Mouse (Mus musculus) embryonic facial prominence, embryonic 13.5 days (tissue): ENCODE data around the gene Capn11. TPM values are rescaled to one million over a fixed set of nuclear protein-coding genes. Genes with fewer than 3 reads are reported as not detected.
A peak's percentile ranks its signal among the peaks of the same experiment; 100 is the strongest.

ENCODE experiments used
- ATAC-seq: fragments of 200-750 bp; cut with Nextera tagmentation; 2 replicates; pipeline ENCODE4 v1.8.0; 2017; ENCODE audit warnings: low read depth; ENCODE audit not compliant: insufficient number of reproducible peaks, insufficient read depth, low FRiP score, low TSS enrichment
- H3K27ac ChIP-seq: fragments of 300-500 bp; sonication (generic); 2 replicates; pipeline ENCODE4 v1.5.1; 2015; ENCODE audit warnings: moderate library complexity, mild to moderate bottlenecking, inconsistent platforms
- H3K27me3 ChIP-seq: fragments of 300-500 bp; sonication (generic); 2 replicates; pipeline ENCODE4 v1.6.1; 2015; ENCODE audit warnings: mild to moderate bottlenecking, inconsistent platforms
- H3K36me3 ChIP-seq: fragments of 300-500 bp; sonication (generic); 2 replicates; pipeline ENCODE4 v1.6.1; 2015; ENCODE audit warnings: mild to moderate bottlenecking, inconsistent platforms
- H3K4me1 ChIP-seq: fragments of 300-500 bp; sonication (generic); 2 replicates; pipeline ENCODE4 v1.6.1; 2015; ENCODE audit warnings: inconsistent platforms
- H3K4me2 ChIP-seq: fragments of 300-500 bp; sonication (generic); 2 replicates; pipeline ENCODE4 v1.6.1; 2015; ENCODE audit warnings: moderate library complexity, mild to moderate bottlenecking, inconsistent platforms
- H3K4me3 ChIP-seq: fragments of 300-500 bp; sonication (generic); 2 replicates; pipeline ENCODE4 v1.5.1; 2015; ENCODE audit warnings: mild to moderate bottlenecking, inconsistent platforms
- H3K9ac ChIP-seq: fragments of 300-500 bp; sonication (generic); 2 replicates; pipeline ENCODE4 v1.6.1; 2015; ENCODE audit warnings: mild to moderate bottlenecking, inconsistent platforms
- H3K9me3 ChIP-seq: fragments of 300-500 bp; sonication (generic); 2 replicates; pipeline ENCODE4 v1.6.1; 2016; ENCODE audit warnings: inconsistent platforms
- WGBS: fragments of 180-500 bp; shearing (Covaris S2); methylation state at CpG from one replicate; pipeline ENCODE4 v1.1.7; 2015; ENCODE audit warnings: mixed read lengths; 5-methylcytosine and 5-hydroxymethylcytosine counted together
- polyA plus RNA-seq: library from polyadenylated mRNA; unstranded; fragments of >200 nt; fragmentation: Nextera tagmentation; extraction: Ambion mirVana; gene quantifications from 2 replicates; pipeline ENCODE4 v1.2.1, GENCODE M21; 2015

The Capn11 gene
- polyA plus RNA-seq, 1 experiment from 2014 or later, result 0.63 TPM

DNA sequence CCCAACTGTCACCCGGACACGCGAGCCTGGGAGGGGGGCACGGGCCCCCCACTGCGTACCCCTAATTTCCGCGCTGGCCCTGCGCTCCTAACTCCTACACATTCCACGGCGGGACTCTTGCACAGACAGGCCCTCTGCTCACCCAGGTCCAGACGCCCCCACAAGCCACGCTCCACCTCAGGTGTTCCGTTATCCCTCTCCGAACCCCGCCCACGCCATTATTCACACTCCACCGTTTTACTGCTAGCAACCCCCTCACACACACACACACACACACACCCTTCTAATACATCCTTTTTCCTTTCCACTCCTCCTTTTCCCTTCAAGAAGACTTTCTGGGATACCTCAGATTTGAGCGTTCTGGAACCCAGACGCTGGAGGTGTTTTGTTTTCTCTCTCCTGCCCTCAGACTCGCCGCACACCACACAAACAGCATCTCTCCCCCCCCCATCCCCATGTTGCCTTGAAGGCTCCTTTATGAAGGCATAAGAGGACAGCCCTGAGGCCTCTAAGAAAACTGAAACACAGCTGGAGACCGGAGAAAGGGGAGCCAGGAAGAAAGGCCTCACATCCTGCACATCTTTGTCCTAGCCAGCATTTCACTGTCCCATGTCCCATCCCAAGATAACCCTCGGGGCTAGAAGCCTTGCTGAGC lies 63.3 kb downstream of the Capn11 start:
- Histone ChIP-seq H3K27me3 (peaks cover 32% of the 10 kb centered on the region), H3K27ac (no peak overlapping the region; the same call in 1 of the 2 replicates)

DNA sequence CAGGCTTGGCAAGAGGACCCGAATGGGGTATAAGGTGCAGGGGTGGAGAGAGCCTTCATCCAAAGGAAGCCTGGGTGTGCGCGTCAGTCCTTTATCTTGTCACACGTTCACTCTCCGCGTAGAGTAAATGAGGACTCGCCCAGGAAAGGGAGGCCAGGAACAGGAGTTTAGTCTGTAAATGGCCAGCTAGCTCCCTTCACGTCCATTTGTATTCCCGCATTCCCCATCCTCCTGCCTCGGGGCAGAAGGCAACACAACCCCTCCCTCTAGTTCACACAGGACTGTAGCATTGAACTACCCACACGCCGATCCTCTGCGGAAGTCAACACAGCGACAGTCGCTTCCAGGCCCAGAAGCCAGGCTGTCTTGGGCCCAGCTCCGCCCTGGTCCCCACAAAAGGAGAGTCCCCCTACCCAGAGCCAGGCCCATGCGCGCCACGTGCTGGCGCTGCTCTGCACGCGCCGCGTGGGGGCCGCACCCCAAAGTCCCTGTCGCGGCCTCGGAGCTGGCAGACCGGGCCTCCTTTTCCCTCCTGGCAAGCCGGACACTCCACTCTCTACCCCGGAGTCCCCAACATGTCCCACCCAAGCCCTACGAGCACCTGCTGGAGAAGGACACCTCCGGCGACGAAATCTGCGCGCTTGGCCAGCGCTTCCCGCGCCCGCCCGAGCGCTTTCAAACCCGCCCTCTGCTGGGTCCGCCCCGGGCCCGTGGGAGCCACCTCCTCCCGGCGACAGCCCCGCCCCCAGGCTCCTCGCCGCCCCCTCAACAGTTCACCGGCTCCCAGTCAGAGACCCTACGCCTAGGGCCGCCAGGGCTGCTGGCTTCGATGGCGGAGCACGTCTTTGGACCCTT lies 64.0 kb downstream of the Capn11 start:
- peaks cover 2% of the 10 kb centered on the region; the same call in 1 of the 2 replicates for H3K36me3 ChIP-seq
- H3K4me2 ChIP-seq, result peak overlapping the region; percentile 99
- H3K4me3 ChIP-seq, result peak overlapping the region; percentile 59
- peaks cover 68% of the 10 kb centered on the region for H3K4me1 ChIP-seq
- peak overlapping the region; percentile 76 for H3K9ac ChIP-seq
- H3K27ac ChIP-seq, result no peak overlapping the region; the same call in 1 of the 2 replicates
- peak; percentile 68 for ATAC-seq
- peaks cover 26% of the 10 kb centered on the region for H3K27me3 ChIP-seq
- 1% methylated on average over 58 of the region's 58 CpGs for WGBS
- no peaks in the 10 kb centered on the region for H3K9me3 ChIP-seq

More for the DNA sequence above, 63.3 kb downstream of the Capn11 start:
- Histone ChIP-seq H3K4me3 (peak overlapping the region; percentile 59), H3K4me2 (peak overlapping the region; percentile 99), H3K36me3 (no peaks in the 10 kb centered on the region), H3K9me3 (no peaks in the 10 kb centered on the region), H3K4me1 (peaks cover 73% of the 10 kb centered on the region), H3K9ac (peak overlapping the region; percentile 76)
- ATAC-seq, result 0 out of 2 replicates have a peak, but pooled peaks have one; percentile 8
- WGBS, result 7% methylated on average over 23 of the region's 23 CpGs

DNA sequence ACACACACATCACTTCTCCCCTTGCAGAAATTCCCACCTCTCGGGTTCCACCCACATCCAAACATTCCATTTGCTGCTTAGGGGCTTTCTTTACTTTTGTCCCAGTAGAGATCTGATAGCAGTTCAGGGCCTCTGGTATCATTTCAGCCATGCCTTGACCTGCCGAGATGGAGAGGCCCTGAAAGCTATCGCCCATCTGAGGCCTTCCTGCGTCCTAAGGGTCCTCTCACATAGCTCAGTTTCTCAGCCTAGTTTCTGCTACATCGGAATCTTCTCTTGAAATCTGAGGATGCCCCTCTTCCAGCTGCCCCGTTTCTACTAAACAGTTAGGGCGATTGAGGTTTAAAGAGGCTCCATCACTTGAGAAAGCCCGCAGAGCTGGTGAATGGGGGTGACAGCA lies 64.9 kb downstream of the Capn11 start:
- Histone ChIP-seq H3K36me3 (peaks cover 10% of the 10 kb centered on the region), H3K9me3 (no peaks in the 10 kb centered on the region), H3K4me1 (peaks cover 59% of the 10 kb centered on the region), H3K4me2 (peak overlapping the region; percentile 99), H3K9ac (peak overlapping the region; percentile 76), H3K4me3 (peak overlapping the region; percentile 59), H3K27me3 (peaks cover 18% of the 10 kb centered on the region), H3K27ac (no peak overlapping the region)
- WGBS, result 35% methylated on average over 8 of the region's 8 CpGs
- no peak for ATAC-seq

DNA sequence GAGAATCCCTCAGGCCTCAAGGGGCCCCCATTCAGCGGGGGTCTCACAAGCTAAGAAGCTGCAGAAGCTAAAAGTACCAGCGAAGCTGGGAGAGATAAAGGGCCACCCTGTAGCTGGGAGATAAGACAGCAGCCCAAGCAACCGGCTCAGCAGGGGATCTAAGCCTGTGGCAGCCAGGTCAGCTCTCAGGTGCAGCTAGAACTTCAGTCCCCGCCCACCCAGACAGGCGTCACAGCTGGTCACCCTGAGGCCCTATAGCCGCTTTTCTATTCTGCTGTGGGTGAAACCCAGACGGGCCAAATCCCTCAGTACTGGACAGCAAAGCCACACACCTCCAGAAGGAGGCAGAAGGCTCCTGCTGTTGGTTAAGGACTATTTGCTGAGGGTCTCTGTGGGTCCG lies 65.6 kb downstream of the Capn11 start:
- H3K9ac ChIP-seq, result peak overlapping the region; percentile 44; the same call in 1 of the 2 replicates
- WGBS, result 28% methylated on average over 8 of the region's 8 CpGs
- no peak overlapping the region for H3K27ac ChIP-seq

DNA sequence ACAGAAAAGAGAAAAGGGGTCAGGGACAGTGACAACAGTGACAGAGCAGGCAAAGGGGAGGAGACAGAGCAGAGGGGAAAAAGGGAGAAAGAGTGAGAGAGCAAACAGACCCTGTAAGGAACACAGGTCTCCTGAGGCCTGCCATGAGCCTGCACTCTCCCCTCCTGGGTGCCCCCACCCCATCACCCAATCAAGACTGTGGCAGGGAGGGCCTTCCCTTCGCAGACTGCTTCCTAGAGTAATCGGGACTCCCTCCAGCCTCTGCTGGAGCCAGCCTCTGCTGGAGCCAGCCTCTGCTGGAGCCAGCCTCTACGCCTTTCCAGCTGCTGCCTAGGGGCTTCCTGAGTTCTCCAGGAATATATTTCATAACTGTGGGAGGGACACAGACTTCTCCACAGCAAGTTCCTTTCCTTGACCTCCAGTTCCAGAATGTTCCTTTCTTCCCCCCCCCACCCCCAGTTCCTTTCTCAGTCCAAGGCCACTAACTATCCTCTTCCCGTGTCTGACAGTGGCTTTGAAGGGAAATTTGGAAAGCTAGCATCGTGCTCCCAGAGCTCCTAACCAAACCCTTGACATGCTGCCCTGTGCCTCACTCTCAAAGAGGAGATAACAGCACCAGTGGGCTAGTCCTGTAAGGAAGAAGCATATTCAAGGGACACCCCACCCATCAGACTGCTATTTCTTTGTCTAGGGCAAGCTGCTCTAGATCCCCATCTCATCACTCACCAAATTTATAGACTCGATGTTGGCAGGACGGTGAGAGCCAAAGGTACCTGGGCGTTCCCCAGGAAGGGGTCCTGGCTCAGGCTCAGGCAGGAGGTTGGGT lies 66.3 kb downstream of the Capn11 start:
- Histone ChIP-seq H3K4me1 (peaks cover 58% of the 10 kb centered on the region), H3K36me3 (peaks cover 20% of the 10 kb centered on the region), H3K9ac (peak overlapping the region; percentile 54), H3K4me3 (peak overlapping the region; percentile 59), H3K27ac (peak overlapping the region; percentile 33), H3K4me2 (peak overlapping the region; percentile 99), H3K9me3 (no peaks in the 10 kb centered on the region), H3K27me3 (peaks cover 17% of the 10 kb centered on the region)
- WGBS, result 41% methylated on average over 8 of the region's 8 CpGs
- no peak for ATAC-seq

More for the DNA sequence above, 65.6 kb downstream of the Capn11 start:
- peaks cover 17% of the 10 kb centered on the region for H3K27me3 ChIP-seq
- H3K4me1 ChIP-seq, result peaks cover 58% of the 10 kb centered on the region
- no peak for ATAC-seq
- peak overlapping the region; percentile 99 for H3K4me2 ChIP-seq
- no peaks in the 10 kb centered on the region for H3K9me3 ChIP-seq
- peak overlapping the region; percentile 59; the same call in 1 of the 2 replicates for H3K4me3 ChIP-seq
- peaks cover 16% of the 10 kb centered on the region for H3K36me3 ChIP-seq

DNA sequence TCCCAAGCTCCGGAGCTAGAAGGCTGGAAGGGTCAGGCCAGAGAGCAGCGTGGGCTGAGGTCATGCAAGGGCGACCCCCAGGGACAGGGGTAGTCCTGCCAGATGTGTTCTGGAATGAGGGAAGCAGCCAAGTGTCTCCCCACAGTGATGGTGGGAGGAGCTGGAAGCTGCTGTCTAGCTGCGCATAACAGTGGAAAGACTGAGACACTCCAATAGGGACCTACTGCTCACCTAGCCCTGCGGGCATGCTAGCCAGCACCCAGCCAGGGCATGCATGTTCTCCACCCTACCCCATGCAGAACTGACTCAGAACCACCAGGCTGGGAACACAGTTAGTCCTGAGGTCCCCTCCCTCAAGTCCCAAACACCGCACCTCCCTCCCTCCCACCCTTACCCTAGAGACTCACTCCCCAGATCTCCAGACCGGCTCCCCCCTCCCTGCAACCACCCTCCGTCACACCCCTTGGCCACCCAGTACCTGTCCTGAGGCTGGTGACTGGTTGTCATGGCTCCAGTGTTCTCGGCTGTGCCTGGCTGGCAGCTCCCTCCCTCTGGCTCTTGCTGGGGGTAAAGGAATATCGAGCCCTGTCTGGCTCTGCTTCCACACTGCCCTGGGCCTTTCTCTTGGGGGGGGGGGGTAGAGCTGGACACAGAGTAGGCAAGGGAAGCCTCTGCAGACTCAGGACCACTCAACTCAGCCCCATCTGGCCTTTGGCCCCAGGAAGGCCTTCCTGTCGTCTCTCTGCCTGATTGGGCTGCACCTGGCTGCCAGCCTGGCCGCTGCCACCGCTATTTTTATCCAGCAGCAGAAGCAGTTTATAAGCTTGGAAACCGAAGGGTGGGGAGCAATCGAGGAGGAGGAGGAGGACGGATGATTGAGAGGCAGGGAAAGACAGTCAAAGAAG lies 67.2 kb downstream of the Capn11 start:
- no peak for ATAC-seq
- Histone ChIP-seq H3K36me3 (peaks cover 27% of the 10 kb centered on the region), H3K4me3 (peak overlapping the region; percentile 6), H3K27me3 (peaks cover 17% of the 10 kb centered on the region), H3K4me2 (peak overlapping the region; percentile 99), H3K4me1 (peaks cover 56% of the 10 kb centered on the region), H3K9me3 (no peaks in the 10 kb centered on the region), H3K27ac (peak overlapping the region; percentile 33; the same call in 1 of the 2 replicates), H3K9ac (peak overlapping the region; percentile 54)
- WGBS, result 39% methylated on average over 16 of the region's 16 CpGs

DNA sequence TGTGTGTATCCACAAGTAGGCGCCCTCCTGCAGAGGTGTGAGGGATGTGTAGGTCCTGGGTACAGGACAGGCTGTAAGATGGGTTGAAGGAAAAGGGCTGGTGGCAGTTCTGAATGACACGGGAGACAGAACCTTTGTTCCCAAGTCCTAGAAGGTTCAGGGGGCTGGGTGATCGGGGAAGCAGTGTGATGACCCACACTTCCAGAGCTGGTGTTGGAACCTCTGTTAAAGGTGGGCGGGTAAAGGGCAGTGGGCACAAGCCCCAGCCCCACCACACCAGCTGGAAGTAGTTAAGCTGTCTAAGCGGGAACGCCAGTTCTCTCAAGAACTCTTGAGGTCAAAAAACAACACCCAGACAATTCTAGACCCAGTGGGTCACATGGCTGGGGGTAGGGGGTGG lies 68.7 kb downstream of the Capn11 start:
- WGBS, result 56% methylated on average over 6 of the region's 6 CpGs
- H3K4me3 ChIP-seq, result no peak overlapping the region
- H3K4me2 ChIP-seq, result no peak overlapping the region
- no peak for ATAC-seq
- peaks cover 34% of the 10 kb centered on the region for H3K36me3 ChIP-seq
- no peak overlapping the region for H3K27ac ChIP-seq
- H3K4me1 ChIP-seq, result peaks cover 48% of the 10 kb centered on the region
- peaks cover 4% of the 10 kb centered on the region; the same call in 1 of the 2 replicates for H3K9me3 ChIP-seq
- H3K27me3 ChIP-seq, result peaks cover 17% of the 10 kb centered on the region
- no peak overlapping the region for H3K9ac ChIP-seq

DNA sequence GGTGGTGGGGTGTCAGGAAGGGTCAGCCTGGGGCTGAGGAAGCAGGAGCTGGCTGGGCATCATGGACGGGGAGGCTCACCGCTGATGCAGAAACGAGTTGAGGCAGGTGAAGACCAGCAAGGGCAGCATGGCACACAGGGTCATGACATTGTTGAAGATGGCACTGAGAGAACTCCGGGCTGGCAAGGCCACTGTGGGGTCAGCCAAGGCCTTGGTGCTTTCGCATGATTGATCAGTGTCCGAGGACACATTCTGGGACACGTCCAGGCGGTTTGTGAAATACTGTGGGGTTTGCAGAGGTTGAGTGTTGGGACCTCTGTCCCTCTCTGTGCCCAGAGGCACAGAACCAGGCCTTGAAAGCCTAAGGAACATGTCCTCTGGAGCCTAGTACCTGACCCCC lies 69.3 kb downstream of the Capn11 start:
- no peak overlapping the region for H3K9ac ChIP-seq
- peaks cover 4% of the 10 kb centered on the region; the same call in 1 of the 2 replicates for H3K9me3 ChIP-seq
- no peak for ATAC-seq
- WGBS, result 94% methylated on average over 8 of the region's 8 CpGs
- no peak overlapping the region for H3K4me3 ChIP-seq
- H3K27me3 ChIP-seq, result peaks cover 16% of the 10 kb centered on the region
- no peak overlapping the region for H3K27ac ChIP-seq
- H3K36me3 ChIP-seq, result peaks cover 34% of the 10 kb centered on the region
- H3K4me2 ChIP-seq, result no peak overlapping the region
- H3K4me1 ChIP-seq, result peaks cover 49% of the 10 kb centered on the region

DNA sequence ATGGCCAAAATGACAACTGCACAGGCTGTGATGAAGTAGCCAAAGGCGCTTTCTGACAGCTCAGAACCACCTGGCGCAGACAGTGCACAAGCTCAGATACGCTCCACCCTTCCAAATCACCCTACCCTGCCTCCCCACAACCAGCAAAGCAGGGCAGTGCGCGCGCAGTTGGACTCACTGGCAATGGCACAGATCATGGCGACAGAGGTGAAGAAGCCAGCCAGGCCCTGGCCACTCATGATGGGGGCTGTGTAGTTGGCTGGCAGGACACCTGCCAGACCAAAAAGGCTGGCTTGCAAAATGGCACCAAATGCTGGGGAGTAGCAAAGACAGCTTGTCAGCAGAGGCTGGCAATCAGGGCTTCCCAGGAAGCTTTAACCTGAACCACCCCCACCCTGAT lies 69.9 kb downstream of the Capn11 start:
- H3K9me3 ChIP-seq, result peaks cover 4% of the 10 kb centered on the region; the same call in 1 of the 2 replicates
- 94% methylated on average over 7 of the region's 7 CpGs for WGBS
- H3K27ac ChIP-seq, result no peak overlapping the region
- H3K27me3 ChIP-seq, result peaks cover 10% of the 10 kb centered on the region
- H3K4me2 ChIP-seq, result no peak overlapping the region
- no peak overlapping the region for H3K4me3 ChIP-seq
- no peak overlapping the region for H3K9ac ChIP-seq
- peaks cover 34% of the 10 kb centered on the region for H3K36me3 ChIP-seq
- peaks cover 49% of the 10 kb centered on the region for H3K4me1 ChIP-seq
- no peak for ATAC-seq

DNA sequence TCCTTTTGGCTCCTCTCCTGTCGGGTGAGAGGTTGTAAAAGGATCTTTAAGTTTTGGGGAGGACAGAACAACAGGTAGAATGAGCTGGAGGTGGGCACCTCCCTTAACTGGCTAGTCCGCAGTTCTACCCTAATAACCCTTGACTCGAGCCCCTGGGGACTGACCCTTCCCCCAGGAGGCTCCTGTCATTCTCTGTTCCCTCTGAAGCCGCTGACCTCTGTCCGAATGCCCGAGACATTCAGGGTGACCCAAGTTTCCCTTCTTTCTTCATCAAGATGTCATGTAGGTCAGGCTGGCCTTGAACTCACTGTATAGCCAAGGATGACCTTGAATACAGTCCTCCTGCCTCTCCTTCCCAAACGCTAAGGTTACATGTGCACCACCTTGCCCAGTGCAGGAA lies 70.8 kb downstream of the Capn11 start:
- no peak for ATAC-seq
- Histone ChIP-seq H3K4me2 (no peak overlapping the region), H3K27ac (no peak overlapping the region), H3K4me3 (no peak overlapping the region), H3K9me3 (peaks cover 4% of the 10 kb centered on the region; the same call in 1 of the 2 replicates), H3K27me3 (peaks cover 3% of the 10 kb centered on the region; the same call in 1 of the 2 replicates), H3K36me3 (peaks cover 34% of the 10 kb centered on the region), H3K4me1 (peaks cover 42% of the 10 kb centered on the region), H3K9ac (no peak overlapping the region)
- WGBS, result 91% methylated on average over 7 of the region's 7 CpGs
